Mouse (Mus musculus) left cerebral cortex, postnatal 14 days (tissue): ENCODE results near the gene Marc2. TPM values are rescaled to one million over a fixed set of nuclear protein-coding genes. Genes with fewer than 3 reads are reported as not detected.
A peak's percentile ranks its signal among the peaks of the same experiment; 100 is the strongest.

Experiments used
- DNase-seq, 2 experiments: peaks; one replicate each; pipeline ENCODE4 v3.0.0; 2021 to 2022; ENCODE audit warnings: low spot score in 2 of 2, mixed read lengths in 1 of 2
- intact Hi-C: fragments of 180-260 bp; cut with DNase I; formaldehyde crosslinking; loops from one replicate; pipeline ENCODE4 v1.15.1; 2025
- total RNA-seq, 2 experiments: library from RNA; stranded (reverse); gene quantifications; 2 replicates each; pipeline ENCODE4 v1.2.3; 2021

Marc2 gene
- total RNA-seq, 2 experiments from 2014 or later: 100.0 to 122 TPM

GRCm38 (mm10) chr1:184822678-184823077 lies 23.6 kb downstream of the Marc2 start:
- intact Hi-C loops: loop anchor here (10.0 kb wide), 1 partner anchor 372 kb away; no protein-coding TSS in a partner anchor

GRCm38 (mm10) chr1:184817768-184818167 lies 28.5 kb downstream of the Marc2 start:
- intact Hi-C loops: no loop called here
- no peak for DNase-seq

More at GRCm38 (mm10) chr1:184822678-184823077, 23.6 kb downstream of the Marc2 start:
- DNase-seq: peak; percentile 62 to 72

DNA sequence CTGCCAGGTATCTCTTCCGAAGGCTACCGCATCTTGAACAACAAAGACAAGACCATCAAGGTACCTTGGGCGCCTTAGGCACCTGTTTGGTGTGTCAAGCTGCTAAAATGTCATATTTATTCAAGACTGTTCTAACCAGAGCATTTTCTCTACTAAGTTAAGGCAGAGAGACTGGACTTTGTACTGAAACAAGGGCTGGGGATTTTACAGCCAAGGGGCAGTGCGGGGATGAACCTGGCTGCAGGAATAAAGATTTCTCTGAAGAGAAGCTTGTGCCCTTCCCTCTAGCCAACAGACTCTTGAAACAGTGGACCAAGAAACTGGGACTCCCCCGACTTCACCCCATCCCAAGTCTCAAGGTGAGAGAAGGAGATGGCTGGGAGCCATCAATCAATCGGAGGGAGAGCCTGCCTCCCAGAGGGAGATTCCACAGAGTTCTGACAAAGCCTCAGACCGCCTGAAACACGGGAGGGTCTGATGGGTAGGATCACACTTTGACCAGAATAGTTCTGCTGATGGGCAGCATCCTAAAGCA lies 34.5 kb downstream of the Marc2 start:
- no peak for DNase-seq
- intact Hi-C loops: no loop called here

GRCm38 (mm10) chr1:184810780-184811575 lies 35.3 kb downstream of the Marc2 start, which contains the start of gene Marc1:
TSS of gene Marc1 (minus strand) at chr1:184811313.
- intact Hi-C loops: no loop called here
- DNase-seq: no peak

- intact Hi-C loops: no loop called here
- DNase-seq: no peak
These were observed 36.7 kb downstream of the Marc2 start for GRCm38 (mm10) chr1:184809578-184810001.

- intact Hi-C loops: no loop called here
- no peak for DNase-seq
These were observed 37.7 kb downstream of the Marc2 start for GRCm38 (mm10) chr1:184808418-184809012.

DNA sequence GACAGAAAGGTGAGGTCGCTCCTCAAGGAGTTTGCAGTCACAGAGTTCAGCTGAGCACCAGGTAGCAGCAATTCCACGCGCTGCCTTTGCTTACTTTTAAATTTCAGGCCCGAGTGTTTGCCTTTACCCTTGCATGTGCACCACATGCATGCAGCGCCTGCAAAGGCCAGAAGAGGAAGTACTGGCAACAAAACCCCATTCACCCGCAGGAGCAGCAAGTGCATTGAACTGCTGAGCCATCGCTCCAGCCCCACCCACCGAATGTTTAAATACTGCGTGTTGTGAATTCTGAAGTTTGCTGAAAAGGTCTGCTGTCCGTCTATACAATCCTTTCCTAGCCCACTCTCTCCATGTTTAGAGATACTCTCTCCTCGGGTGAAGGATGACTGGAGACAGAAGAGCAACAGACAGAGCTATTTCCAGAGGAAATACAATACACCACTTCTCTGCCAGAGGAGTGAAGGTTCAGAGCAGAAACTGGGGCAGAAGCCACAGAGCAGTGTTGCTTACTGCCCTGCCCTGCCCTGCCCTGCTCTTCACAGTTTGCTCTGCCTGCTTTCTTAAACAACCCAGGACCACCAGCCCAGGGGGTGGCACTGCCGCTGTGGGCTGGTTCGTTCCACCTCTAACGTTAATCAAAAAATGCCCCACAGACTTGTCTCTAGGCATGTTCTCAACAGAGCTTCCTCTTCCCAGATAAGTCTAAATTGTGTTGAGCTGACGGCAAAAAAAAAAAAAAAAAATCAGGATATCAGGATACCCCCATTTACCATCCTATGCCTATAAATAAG lies 38.4 kb downstream of the Marc2 start:
- peak in 1 of 2 experiments; percentile 21 for DNase-seq
- intact Hi-C loops: no loop called here

- no peak for DNase-seq
- intact Hi-C loops: no loop called here
These were observed 39.1 kb downstream of the Marc2 start for GRCm38 (mm10) chr1:184807123-184807522.

DNA sequence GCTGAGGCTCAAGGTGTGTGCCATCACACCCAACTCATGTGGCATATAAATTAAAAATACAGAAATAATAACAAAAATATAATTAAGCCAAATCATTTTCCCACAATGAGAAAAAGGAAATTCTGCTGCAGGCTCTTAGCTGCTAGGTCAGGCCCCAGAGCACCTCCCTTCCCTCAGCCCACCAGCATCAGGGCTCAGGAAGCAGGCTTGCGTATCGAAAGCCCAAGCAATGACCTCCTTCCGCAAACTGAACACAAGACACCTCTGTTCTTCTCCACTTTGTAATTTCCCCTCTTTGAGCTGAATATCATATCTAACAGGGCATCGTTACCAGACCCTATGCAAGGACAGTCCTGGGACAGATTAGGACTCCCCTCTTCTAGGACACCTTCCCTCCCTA lies 40.5 kb downstream of the Marc2 start:
- intact Hi-C loops: no loop called here
- no peak for DNase-seq

- intact Hi-C loops: no loop called here
- DNase-seq: peak; percentile 22 to 25
These were observed 52.9 kb downstream of the Marc2 start for GRCm38 (mm10) chr1:184793163-184793876.

DNA sequence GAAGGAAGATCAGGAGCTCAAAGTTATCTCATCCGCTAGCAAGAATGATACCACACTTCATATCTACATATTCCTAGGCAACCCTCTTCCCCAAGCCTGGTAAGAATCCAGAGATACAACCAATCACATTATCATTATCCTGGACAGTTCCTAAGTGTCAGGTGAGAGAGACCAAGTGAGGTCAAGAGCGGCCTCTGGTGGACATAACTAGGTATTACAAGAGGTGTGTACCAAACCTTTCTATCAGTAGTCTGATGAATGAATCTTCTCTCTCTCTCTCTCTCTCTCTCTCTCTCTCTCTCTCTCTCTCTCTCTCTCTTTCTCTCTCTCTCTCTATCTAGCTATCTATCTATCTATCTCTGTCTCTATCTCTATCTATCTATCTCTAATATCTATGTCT lies 55.1 kb downstream of the Marc2 start:
- intact Hi-C loops: no loop called here
- peak; percentile 47 to 64 for DNase-seq

DNA sequence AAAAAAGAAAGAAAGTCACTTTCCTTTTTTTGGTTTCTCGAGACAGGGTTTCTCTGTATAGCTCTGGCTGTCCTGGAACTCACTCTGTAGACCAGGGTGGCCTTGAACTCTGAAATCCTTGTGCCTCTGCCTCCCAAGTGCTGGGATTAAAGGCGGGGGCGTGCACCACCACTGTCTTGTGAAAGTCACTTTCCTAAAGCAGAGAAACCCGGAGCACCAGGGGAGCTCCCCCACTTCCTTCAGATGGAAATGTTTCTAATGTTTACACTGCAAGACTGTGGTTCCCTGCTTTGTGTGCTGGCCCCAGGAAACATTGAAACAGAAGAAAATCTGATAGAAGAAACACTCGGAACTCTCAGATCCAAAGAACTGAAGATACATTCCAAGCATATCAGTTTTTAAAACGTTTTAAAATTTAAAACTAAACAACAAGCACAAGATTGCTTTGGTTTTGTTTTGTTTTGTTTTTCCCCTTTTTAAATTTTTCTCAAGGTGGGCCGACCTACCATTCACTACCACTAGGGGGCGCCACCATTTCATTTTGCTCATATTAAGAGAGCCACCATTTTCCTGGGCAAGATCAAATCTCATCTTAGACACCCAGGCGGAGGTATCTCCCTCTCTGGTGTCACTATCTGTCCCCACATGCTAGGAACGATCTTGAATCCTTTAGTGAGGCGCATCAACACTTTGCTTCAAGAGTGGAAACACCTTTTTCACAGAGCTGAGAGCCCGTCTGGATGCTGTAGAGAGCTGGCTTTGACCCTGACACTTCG lies 59.7 kb downstream of the Marc2 start:
- DNase-seq: no peak

GRCm38 (mm10) chr1:184783641-184784040 lies 62.6 kb downstream of the Marc2 start:
- intact Hi-C loops: no loop called here
- DNase-seq: no peak

More for the DNA sequence above, 59.7 kb downstream of the Marc2 start:
- intact Hi-C loops: no loop called here

DNA sequence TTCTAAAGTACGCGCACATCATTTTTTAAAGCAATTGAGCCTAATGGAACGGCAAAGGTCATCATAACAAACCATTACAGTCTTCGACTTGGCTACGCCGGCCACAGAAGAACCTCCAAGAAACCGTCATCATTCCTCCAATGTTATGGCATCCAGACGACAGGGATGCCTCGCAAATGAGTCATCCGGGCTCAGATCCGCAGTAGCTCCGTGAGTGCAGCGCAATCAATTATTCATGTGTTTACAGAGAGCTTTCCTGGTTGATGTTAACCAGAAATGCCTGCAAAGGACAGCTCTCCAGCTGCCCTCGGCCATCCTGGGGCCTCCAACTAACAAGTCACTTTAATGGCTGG lies 64.1 kb downstream of the Marc2 start:
- intact Hi-C loops: no loop called here
- no peak for DNase-seq

DNA sequence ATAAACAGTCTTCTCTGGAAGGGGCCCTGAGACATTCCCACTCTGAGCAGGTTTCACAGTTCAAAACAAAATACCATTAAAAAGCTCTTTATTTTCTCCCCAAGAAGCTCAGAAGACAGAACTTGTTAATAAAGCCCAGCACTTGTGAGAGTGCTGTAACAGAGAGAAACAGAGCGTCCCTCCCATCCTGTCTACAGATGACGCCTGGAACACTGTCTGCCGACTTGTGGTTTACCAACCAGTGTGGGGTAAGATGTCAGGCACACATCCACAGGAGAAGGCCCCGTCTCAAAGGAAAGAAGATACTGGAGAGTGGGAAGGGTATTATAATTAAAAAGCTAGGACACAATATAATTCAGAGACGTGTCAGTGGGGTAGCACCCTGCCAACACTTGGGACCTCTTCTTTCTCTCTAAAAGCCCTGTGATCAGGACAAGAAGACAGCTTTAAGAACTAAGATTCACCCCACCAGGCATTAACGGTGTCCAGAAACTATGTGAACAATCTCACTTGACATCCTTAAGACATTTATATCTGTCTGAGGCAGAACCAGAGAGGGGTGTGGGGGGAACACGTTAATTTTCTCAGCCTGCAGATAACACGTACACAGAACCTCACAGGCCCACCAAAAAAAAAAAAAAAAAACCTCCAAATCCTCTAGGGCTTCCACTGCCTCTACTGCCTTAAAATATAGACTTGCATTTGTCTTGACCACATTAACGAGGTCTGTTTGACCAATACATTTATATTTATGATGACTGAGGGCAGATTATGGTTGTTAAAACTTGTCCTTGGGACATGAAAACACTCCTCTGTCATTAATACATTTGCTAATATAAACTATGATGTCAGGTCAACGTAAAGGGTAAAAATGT lies 64.7 kb downstream of the Marc2 start:
- no peak for DNase-seq
- intact Hi-C loops: no loop called here

DNA sequence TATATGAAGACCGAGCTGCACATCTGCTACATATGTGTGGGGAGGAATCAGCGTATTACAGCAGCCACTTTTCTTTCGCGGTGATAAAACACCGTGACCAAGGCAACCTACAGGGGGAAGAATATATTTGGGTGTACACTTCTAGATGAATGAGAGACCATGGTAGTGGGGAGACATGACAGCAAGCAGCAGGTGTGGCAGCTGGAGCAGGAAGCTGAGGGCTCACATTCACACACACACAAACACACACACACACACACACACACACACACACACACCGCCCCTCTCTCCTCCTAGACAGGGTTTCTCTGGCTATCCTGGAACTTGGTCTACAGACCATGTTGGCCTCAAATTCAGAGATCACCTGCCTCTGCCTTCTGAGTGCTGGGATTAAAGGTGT lies 68.1 kb downstream of the Marc2 start:
- DNase-seq: no peak
- intact Hi-C loops: no loop called here

DNA sequence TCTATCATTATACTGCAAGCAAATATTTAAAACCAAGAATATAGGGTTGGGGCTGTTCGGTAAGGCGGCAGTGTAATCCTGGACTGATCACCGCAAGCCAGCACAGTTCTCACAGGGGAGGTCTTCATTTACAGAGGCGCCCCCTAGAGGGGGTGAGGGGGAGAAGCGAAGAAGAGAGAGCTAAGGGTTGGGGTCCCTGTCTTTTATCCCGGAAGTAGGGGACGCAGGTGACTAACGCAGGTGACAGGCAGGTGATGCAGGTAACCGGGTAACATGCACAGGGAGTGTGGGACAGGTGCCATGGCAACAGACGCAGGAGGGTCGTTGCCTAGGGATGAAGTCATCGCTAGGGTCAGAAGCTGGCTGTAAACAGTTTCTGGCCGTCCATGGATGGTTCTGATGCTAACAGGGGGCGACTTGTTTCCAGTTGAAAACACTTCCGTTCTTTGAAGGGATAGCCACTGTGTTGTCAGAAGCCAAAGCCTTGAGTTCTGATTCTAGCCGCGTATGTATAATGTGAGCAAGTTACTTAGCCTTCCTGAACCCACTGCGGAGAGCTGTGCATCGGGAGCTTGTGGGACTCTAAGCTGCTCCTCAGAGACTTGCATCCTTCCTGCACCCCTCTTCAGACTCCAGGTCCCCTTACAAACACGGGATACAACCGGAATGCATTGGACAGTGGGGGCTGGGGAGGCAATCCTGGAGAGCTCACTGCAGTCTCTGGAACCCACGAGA lies 69.0 kb downstream of the Marc2 start:
- intact Hi-C loops: no loop called here
- DNase-seq: no peak
